Mouse (Mus musculus): ENCODE measurements around the gene Plcb1. TPM values are rescaled to one million over a fixed set of nuclear protein-coding genes. Genes with fewer than 3 reads are reported as not detected.

The Plcb1 gene
- total RNA-seq, 1 experiment: 0.89 TPM

GRCm38 (mm10) chr2:135156055-135156454 lies 370.2 kb downstream of the Plcb1 start:
- no peak for TF ChIP-seq MAFK (IDR thresholded peaks at IDR 0.05; ENCODE audit: insufficient read depth, low read depth, low read length)
- TF ChIP-seq ZNF384 (IDR thresholded peaks at IDR 0.05; ENCODE audit: low read depth, low read length): no peak
- no peak for TF ChIP-seq HCFC1 (IDR thresholded peaks at IDR 0.05; ENCODE audit: borderline replicate concordance, insufficient read depth, low read length)
- no peak for TF ChIP-seq ZC3H11A (IDR thresholded peaks at IDR 0.05; ENCODE audit: borderline replicate concordance, low read depth, low read length)
- no peak for TF ChIP-seq CHD2 (IDR thresholded peaks at IDR 0.05; ENCODE audit: low read depth, low read length)
- no peak for DNase-seq (ENCODE audit: low read depth, low spot score)
- H3K36me3 ChIP-seq (ENCODE audit: control insufficient read depth, insufficient read depth, low read length, poor library complexity, severe bottlenecking): no peaks in the 10 kb centered on the region
- H3K4me3 ChIP-seq (ENCODE audit: insufficient read depth in 1 of 2, low read depth in 1 of 2, low read length in 2 of 2, poor library complexity in 1 of 2, severe bottlenecking in 1 of 2): no peak overlapping the region
- no peaks in the 10 kb centered on the region for H3K9me3 ChIP-seq (ENCODE audit: control insufficient read depth, insufficient read depth, low read depth, low read length)
- H3K9ac ChIP-seq (ENCODE audit: insufficient read depth, low read depth, low read length, poor library complexity, severe bottlenecking): no peak overlapping the region
- no peak overlapping the region for H3K27ac ChIP-seq (ENCODE audit: insufficient read depth, low read depth, low read length, poor library complexity, severe bottlenecking)
- no peaks in the 10 kb centered on the region for H3K4me1 ChIP-seq (ENCODE audit: control insufficient read depth in 2 of 2, insufficient read depth in 2 of 2, low read length in 2 of 2, poor library complexity in 1 of 2)
- in situ Hi-C loops (cut with MboI; ENCODE audit: low sequenced_read_pairs in 2 of 2, unreplicated experiment in 2 of 2): no loop called here

- Histone ChIP-seq H3K4me1 (ENCODE audit: control insufficient read depth in 2 of 2, insufficient read depth in 2 of 2, low read length in 2 of 2, poor library complexity in 1 of 2) (no peaks in the 10 kb centered on the region), H3K9ac (ENCODE audit: insufficient read depth, low read depth, low read length, poor library complexity, severe bottlenecking) (no peak overlapping the region), H3K9me3 (ENCODE audit: control insufficient read depth, insufficient read depth, low read depth, low read length) (no peaks in the 10 kb centered on the region), H3K4me3 (ENCODE audit: insufficient read depth in 1 of 2, low read depth in 1 of 2, low read length in 2 of 2, poor library complexity in 1 of 2, severe bottlenecking in 1 of 2) (no peak overlapping the region), H3K27ac (ENCODE audit: insufficient read depth, low read depth, low read length, poor library complexity, severe bottlenecking) (no peak overlapping the region), H3K36me3 (ENCODE audit: control insufficient read depth, insufficient read depth, low read length, poor library complexity, severe bottlenecking) (no peaks in the 10 kb centered on the region)
- TF ChIP-seq HCFC1 (IDR thresholded peaks at IDR 0.05; ENCODE audit: borderline replicate concordance, insufficient read depth, low read length) (no peak), CHD2 (IDR thresholded peaks at IDR 0.05; ENCODE audit: low read depth, low read length) (no peak), ZC3H11A (IDR thresholded peaks at IDR 0.05; ENCODE audit: borderline replicate concordance, low read depth, low read length) (no peak), MAFK (IDR thresholded peaks at IDR 0.05; ENCODE audit: insufficient read depth, low read depth, low read length) (no peak), ZNF384 (IDR thresholded peaks at IDR 0.05; ENCODE audit: low read depth, low read length) (no peak)
- in situ Hi-C loops (cut with MboI; ENCODE audit: low sequenced_read_pairs in 2 of 2, unreplicated experiment in 2 of 2): no loop called here
- DNase-seq (ENCODE audit: low read depth, low spot score): no peak
These were observed 372.1 kb downstream of the Plcb1 start for GRCm38 (mm10) chr2:135157961-135158360.

- DNase-seq (ENCODE audit: low read depth, low spot score): no peak
- Histone ChIP-seq H3K36me3 (ENCODE audit: control insufficient read depth, insufficient read depth, low read length, poor library complexity, severe bottlenecking) (no peaks in the 10 kb centered on the region), H3K27ac (ENCODE audit: insufficient read depth, low read depth, low read length, poor library complexity, severe bottlenecking) (no peak overlapping the region), H3K9me3 (ENCODE audit: control insufficient read depth, insufficient read depth, low read depth, low read length) (no peaks in the 10 kb centered on the region), H3K4me3 (ENCODE audit: insufficient read depth in 1 of 2, low read depth in 1 of 2, low read length in 2 of 2, poor library complexity in 1 of 2, severe bottlenecking in 1 of 2) (no peak overlapping the region), H3K9ac (ENCODE audit: insufficient read depth, low read depth, low read length, poor library complexity, severe bottlenecking) (no peak overlapping the region), H3K4me1 (ENCODE audit: control insufficient read depth in 2 of 2, insufficient read depth in 2 of 2, low read length in 2 of 2, poor library complexity in 1 of 2) (no peaks in the 10 kb centered on the region)
- TF ChIP-seq MAFK (IDR thresholded peaks at IDR 0.05; ENCODE audit: insufficient read depth, low read depth, low read length) (no peak), CHD2 (IDR thresholded peaks at IDR 0.05; ENCODE audit: low read depth, low read length) (no peak), HCFC1 (IDR thresholded peaks at IDR 0.05; ENCODE audit: borderline replicate concordance, insufficient read depth, low read length) (no peak), ZC3H11A (IDR thresholded peaks at IDR 0.05; ENCODE audit: borderline replicate concordance, low read depth, low read length) (no peak), ZNF384 (IDR thresholded peaks at IDR 0.05; ENCODE audit: low read depth, low read length) (no peak)
- in situ Hi-C loops (cut with MboI; ENCODE audit: low sequenced_read_pairs in 2 of 2, unreplicated experiment in 2 of 2): no loop called here
These were observed 375.8 kb downstream of the Plcb1 start for GRCm38 (mm10) chr2:135161673-135162072.

GRCm38 (mm10) chr2:135165512-135165911 lies 379.6 kb downstream of the Plcb1 start:
- in situ Hi-C loops (cut with MboI; ENCODE audit: low sequenced_read_pairs in 2 of 2, unreplicated experiment in 2 of 2): no loop called here
- no peaks in the 10 kb centered on the region for H3K36me3 ChIP-seq (ENCODE audit: control insufficient read depth, insufficient read depth, low read length, poor library complexity, severe bottlenecking)
- H3K4me3 ChIP-seq (ENCODE audit: insufficient read depth in 1 of 2, low read depth in 1 of 2, low read length in 2 of 2, poor library complexity in 1 of 2, severe bottlenecking in 1 of 2): no peak overlapping the region
- no peaks in the 10 kb centered on the region for H3K4me1 ChIP-seq (ENCODE audit: control insufficient read depth in 2 of 2, insufficient read depth in 2 of 2, low read length in 2 of 2, poor library complexity in 1 of 2)
- no peak for DNase-seq (ENCODE audit: low read depth, low spot score)
- no peak overlapping the region for H3K27ac ChIP-seq (ENCODE audit: insufficient read depth, low read depth, low read length, poor library complexity, severe bottlenecking)
- H3K9ac ChIP-seq (ENCODE audit: insufficient read depth, low read depth, low read length, poor library complexity, severe bottlenecking): no peak overlapping the region
- no peaks in the 10 kb centered on the region for H3K9me3 ChIP-seq (ENCODE audit: control insufficient read depth, insufficient read depth, low read depth, low read length)
- TF ChIP-seq ZC3H11A (IDR thresholded peaks at IDR 0.05; ENCODE audit: borderline replicate concordance, low read depth, low read length) (no peak), MAFK (IDR thresholded peaks at IDR 0.05; ENCODE audit: insufficient read depth, low read depth, low read length) (no peak), ZNF384 (IDR thresholded peaks at IDR 0.05; ENCODE audit: low read depth, low read length) (no peak), HCFC1 (IDR thresholded peaks at IDR 0.05; ENCODE audit: borderline replicate concordance, insufficient read depth, low read length) (no peak), CHD2 (IDR thresholded peaks at IDR 0.05; ENCODE audit: low read depth, low read length) (no peak)

- H3K4me1 ChIP-seq (ENCODE audit: control insufficient read depth in 2 of 2, insufficient read depth in 2 of 2, low read length in 2 of 2, poor library complexity in 1 of 2): no peaks in the 10 kb centered on the region
- TF ChIP-seq CHD2 (IDR thresholded peaks at IDR 0.05; ENCODE audit: low read depth, low read length) (no peak), HCFC1 (IDR thresholded peaks at IDR 0.05; ENCODE audit: borderline replicate concordance, insufficient read depth, low read length) (no peak), ZC3H11A (IDR thresholded peaks at IDR 0.05; ENCODE audit: borderline replicate concordance, low read depth, low read length) (no peak), ZNF384 (IDR thresholded peaks at IDR 0.05; ENCODE audit: low read depth, low read length) (no peak)
- no peak overlapping the region for H3K9ac ChIP-seq (ENCODE audit: insufficient read depth, low read depth, low read length, poor library complexity, severe bottlenecking)
- no peaks in the 10 kb centered on the region for H3K36me3 ChIP-seq (ENCODE audit: control insufficient read depth, insufficient read depth, low read length, poor library complexity, severe bottlenecking)
- H3K9me3 ChIP-seq (ENCODE audit: control insufficient read depth, insufficient read depth, low read depth, low read length): no peaks in the 10 kb centered on the region
- H3K27ac ChIP-seq (ENCODE audit: insufficient read depth, low read depth, low read length, poor library complexity, severe bottlenecking): no peak overlapping the region
- no peak overlapping the region for H3K4me3 ChIP-seq (ENCODE audit: insufficient read depth in 1 of 2, low read depth in 1 of 2, low read length in 2 of 2, poor library complexity in 1 of 2, severe bottlenecking in 1 of 2)
- in situ Hi-C loops (cut with MboI; ENCODE audit: low sequenced_read_pairs in 2 of 2, unreplicated experiment in 2 of 2): no loop called here
- DNase-seq (ENCODE audit: low read depth, low spot score): no peak
These were observed 389.7 kb downstream of the Plcb1 start for GRCm38 (mm10) chr2:135175544-135175943.
